Mouse (Mus musculus) cerebellum, postnatal 36 days (tissue): ENCODE results near the gene Jazf1.

Experiments
- DNase-seq, 2 experiments: peaks; one replicate each; pipeline ENCODE4 v3.0.0; 2021 to 2022; ENCODE audit warnings: mixed read lengths in 2 of 2

The Jazf1 gene

DNA sequence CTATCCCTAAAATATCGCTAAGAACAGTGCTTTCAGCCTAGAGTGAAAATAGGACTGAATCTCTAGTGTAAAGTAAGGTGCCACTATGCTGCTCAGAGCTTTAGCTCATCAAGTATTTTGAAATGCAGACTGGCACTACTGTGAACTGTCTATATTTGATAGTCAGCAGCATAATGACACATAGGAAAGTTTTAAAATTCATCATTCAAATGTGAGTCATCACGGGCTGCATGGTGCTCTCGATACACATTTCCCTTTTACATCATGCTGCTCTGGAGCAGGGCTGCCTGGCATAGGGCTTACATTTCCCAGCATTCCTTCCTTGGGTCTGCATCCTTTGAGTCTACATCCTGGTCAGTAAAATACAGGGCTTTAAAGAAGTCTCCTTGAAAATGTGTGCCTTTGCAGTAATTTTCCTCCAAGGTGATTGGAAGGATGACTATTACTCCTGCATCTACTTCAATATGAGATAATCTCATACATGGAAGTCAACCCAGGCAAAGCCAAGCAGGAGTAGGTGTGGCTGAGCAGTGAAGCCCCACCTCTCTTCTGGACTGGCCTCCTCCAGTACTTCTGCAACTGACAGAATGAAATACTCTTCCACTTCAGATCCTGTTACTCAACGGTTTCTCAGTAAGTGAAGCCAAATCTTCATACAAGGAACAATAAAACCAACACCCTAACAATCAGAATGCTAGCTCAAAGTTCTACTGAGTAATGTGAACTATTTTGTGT, 165.0 kb downstream of the Jazf1 start:
- DNase-seq = no peak

- DNase-seq = no peak
Observed at GRCm38 (mm10) chr6:52899574-52900245, 168.7 kb downstream of the Jazf1 start.

- no peak for DNase-seq
Observed at GRCm38 (mm10) chr6:52895075-52895474, 173.4 kb downstream of the Jazf1 start.

GRCm38 (mm10) chr6:52894501-52894823, 174.0 kb downstream of the Jazf1 start:
- DNase-seq = no peak

GRCm38 (mm10) chr6:52893811-52894500, 174.5 kb downstream of the Jazf1 start:
- DNase-seq = no peak

DNA sequence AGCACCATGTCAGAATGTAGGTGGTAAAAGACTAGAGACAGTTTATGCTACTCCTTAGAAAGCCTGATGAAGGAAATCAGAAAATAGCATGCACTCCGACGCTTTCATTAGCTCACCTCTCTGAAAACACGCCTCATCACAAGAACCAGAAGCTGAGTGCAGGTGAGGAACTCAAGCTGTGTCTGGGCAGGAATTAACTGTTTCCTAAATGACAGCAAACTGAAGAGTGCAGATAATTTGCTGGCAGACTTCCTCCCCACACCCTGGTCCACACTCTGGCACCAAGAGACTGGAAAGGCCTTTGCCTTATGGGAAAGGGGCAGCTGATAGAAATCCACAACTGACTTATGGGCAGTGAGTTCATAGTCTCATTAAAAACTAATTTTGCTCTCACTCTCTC, 175.5 kb downstream of the Jazf1 start:
- no peak for DNase-seq

DNA sequence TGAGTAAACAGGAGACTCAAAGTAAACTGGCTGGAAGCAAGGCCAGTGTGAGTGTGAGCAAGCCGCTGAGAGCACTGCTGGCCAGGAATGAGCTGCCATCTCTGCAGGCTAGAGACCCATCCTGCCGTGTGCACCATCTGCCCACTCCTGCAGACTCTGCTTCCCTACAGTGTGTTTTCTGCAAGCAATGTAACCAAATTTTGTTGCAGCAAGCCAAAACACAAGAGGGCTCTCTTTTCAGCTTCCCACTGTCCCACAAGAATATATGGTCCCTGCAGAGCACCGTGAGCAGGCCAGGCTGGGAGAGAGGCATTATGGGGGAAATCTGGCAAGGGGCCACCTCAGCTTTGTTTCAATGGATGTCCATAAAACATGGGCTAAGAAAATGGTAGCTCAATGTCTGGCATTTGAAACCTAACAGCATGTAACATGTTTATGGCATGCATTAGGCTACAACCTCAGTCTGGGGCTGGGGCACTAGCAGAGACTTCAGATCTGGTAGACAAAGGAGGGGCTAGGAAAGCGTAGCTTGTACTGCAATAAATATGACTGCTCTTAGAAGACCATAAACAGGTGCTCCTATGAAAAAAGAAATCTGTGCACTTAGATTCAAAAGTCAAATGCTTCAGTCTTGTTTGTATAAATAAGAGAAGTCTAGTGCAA, 180.8 kb downstream of the Jazf1 start:
- peak; percentile 85 to 86 for DNase-seq

DNA sequence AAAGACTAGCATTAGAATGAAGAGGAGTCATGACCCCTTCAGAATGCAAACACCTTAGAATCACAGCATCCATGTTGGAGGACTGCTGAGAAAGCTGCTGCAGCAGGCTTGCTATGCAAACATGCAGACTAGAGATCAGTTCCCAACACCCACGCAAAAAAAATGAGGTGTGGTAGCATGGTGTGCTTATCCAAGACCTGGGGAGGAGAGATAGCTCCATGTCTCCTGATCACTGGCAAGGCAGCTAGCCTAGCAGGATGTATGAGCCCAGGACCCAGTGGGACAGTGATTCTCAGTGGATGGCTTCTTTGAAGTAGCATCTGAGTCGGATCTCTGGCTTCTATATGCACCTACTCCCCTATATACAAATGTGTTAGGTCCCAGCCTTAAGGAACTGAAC, 184.7 kb downstream of the Jazf1 start:
- DNase-seq = no peak

- no peak for DNase-seq
Observed at GRCm38 (mm10) chr6:52877176-52877575, 191.3 kb downstream of the Jazf1 start.

DNA sequence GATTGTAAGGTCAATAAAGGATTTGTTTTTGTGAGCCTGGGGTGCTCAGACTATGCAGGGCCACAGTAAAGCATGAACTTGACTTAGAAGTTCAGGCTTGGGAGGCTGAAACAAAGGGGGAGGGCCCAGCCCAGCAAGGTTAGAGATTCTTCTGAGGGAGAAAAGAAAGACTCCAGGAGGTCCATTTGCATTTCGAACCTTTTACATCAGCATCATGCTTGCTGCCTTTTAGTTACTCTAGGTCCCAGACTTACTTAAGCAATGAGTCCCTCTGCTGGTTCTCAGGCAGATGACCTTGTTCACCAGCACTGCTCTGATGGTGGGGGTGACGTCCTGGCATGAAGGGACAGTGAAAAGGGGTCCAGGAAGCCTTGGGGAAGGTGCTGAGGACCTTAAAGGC, 197.1 kb downstream of the Jazf1 start:
- no peak for DNase-seq

GRCm38 (mm10) chr6:52869252-52869651, 199.2 kb downstream of the Jazf1 start:
- no peak for DNase-seq

DNA sequence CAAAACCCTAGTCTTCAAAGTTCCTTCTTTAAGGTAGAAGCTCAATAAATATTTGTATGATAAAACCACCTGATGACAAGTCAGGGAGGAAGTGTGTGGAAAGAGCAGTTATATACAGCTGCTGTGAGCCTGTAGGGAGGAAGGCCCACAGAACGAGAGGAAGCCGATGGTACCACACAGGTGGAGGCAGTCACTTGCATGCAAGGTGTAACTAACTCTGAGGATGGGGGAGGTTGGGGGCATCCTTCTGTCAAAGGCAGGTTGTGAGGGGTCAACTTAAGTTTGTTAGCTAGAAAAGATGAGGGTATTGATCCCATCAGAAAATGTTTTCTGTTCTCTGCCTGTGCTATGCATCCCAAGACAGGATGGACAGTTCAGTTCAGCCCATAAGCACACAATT, 200.1 kb downstream of the Jazf1 start:
- DNase-seq = no peak

DNA sequence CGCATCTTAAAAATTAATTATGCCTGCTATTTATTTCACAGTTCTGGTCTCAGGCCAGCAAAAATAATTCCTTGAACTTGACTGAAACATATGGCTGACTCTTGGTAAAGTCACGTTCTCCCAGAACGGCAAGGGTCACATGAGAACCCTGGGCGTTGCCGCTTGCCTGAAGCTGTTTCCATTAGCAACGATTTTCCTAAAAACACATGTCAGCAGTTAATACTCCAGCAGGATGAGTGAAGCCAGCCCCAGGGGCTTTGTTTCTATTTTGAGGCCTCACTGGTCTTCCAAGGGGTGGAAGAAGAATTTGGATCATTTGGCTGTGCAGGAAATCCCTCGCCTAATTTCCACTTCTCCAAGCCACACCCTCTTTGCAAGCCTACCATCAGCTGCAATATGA, 206.5 kb downstream of the Jazf1 start:
- no peak for DNase-seq

DNA sequence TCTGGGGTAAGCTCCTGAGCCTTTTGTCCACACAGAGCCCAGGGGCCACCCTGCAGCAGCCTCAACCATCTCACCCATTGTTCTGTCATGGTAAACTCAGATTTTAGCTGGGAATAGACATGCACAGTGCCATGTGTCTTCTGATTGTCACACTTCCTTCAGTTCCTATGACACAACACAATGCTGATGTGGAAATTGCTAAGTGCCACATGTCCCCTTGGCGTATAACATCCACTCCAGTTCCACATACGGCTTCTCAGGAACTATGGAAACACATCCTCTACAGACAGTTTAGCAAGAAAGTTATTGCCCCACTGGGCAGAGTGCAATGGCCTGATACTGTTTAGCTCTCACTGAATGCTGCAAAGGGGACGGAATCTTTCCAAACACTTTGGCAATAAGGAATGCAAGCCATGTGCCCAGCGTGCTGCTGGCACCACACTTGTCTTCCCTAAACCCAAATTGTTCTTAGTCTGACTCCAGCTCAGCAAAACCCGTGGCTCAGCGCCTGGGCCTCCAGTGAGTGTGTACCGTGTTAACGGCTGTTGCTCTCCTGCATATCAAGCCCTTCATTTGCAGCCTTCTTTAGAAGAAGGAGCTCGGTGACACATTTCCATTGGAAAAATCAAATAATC, 207.1 kb downstream of the Jazf1 start:
- DNase-seq = peak; percentile 48 to 52

DNA sequence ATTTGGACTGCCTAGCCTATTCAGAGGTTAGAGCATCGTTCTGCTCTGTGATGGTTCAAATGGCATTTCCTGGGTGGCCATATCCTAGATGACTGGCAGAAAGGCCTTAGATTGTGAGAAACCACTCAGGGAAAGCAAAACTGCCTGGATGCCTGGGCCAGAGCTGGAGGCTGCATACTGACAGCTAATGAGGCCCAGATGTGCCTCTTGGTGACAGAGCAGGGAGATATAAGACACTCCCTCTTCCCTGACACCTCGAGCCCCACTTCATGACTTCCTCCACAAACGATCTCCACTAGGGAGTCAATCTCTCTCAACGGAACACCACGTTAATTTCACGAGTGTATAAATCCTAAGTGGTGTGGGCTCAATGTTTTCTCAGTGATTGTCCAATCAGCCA, 207.7 kb downstream of the Jazf1 start:
- no peak for DNase-seq

- DNase-seq = no peak
Observed at GRCm38 (mm10) chr6:52858911-52859431, 209.5 kb downstream of the Jazf1 start.

- DNase-seq = no peak
Observed at GRCm38 (mm10) chr6:52852404-52853107, 215.9 kb downstream of the Jazf1 start.

DNA sequence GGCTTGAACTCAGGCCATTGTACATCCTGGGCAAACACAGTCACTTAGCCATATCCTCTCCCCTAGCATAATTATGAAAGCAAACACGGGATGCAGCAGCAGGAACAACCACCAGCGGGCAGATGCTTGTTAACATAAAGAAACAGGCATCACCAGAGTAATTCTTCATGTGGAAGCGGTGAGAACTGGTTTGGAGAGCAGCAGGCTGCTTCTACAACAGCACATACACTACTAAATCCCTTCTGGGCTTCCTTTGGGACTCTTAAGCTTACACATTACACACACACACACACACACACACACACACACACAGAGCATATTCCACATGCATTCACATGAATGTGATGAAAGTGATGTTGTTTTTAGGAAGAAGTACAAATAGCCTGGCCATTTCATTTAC, 216.5 kb downstream of the Jazf1 start:
- no peak for DNase-seq

DNA sequence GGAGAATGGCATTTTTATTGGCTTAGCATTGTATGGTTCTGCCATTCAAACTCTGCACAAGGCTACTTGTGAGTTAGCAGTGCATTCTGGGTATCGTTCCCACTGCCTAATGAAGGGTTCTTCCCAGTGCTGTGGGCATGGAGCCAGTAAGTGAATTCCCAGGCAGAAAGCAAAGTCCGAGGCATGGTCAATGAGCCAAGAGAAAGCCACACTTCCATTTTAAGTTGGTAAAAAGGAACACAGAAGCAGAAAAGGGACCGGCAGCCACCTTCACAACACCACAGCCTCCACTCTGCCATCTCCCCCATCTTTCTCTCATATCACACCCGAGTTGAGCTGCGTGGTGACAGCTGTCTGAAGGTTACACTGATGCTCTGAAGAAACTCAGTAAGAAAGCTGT, 217.4 kb downstream of the Jazf1 start:
- DNase-seq = no peak

DNA sequence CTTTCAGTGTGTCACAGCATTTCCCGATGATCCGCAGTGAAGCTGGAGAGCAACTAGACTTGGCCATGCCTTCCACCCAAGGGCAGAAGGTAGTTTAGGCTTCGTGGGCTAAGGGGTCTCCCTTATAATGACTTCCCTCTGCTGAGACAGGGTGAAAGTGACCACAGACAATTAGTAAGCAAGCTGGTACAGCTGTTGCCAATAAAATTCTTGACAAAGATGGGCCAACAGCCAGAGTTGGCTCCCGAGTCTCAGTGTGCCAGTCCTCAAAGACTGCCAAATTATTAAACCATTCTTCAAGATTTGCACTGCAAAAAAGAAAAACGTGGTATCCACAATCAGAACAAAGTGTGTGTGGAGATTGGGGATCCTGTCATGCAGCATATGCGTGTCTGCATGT, 220.2 kb downstream of the Jazf1 start:
- no peak for DNase-seq

DNA sequence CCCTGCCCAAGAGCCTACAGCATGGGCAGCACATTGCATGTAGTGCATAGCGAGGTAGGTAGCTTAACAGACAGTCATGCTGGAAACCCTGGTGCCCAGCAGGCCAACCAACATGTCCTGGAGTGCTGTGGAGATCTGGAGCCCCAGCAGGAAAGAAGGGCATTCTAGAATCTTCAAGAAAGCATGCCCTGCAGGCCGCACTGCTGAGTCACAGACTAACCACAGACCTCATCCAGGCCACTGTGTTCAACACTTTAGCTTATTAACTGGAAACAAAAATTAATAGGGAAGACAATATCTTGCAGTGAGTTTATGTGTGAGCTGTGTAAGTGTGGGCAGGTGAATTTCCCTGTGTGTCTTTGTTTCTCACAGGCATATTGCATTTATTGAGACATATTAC, 222.1 kb downstream of the Jazf1 start:
- no peak for DNase-seq

DNA sequence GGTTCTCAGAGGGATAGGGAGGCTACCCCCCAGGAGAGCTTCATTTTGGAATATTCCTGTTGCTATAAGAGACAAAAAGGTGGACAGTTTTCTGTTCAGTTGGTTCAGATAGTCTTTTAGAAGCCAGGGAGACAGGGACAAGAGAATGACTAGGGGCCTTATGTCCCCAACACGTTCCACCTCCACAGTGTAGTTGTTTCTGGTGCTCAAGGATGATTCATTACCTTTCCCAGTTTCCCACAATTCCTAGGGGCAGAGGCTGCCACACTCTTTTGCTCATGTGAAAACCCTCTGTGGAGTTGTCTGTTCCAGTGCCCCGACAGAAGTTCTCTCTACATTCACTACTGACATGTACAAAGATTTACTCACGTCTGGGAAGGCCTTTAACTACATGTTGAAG, 223.7 kb downstream of the Jazf1 start:
- no peak for DNase-seq
